In the genomic region with DNA sequence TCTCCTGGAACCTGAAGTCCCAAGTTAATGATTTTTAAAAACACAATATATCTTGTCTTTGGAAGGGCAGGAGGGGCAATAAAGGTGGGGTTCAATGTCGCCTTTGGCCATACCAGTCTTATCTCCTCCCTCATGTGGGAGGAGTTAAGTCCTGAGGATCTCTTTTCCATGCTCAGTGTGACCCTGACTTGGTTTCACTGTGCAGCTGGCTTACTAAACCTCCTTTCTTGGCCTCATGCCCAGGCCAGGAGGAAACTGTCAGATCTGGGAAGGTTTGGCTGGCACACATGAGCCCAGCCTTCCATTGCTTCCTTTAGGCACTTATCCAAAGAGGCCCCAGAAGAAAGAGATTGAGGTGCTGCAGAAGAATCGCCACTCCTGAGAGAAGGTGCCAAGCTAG, we compare ENCODE assay signal across 11 mouse cellular contexts. TPM values are rescaled to one million over a fixed set of nuclear protein-coding genes. Genes with fewer than 3 reads are reported as not detected.
DNase-seq lines count a peak whose midpoint lies in the region; ATAC-seq lines count a peak whose summit lies in the region.
"Had no signal": no experiment of that assay in that cellular context is flagged by ENCODE, and none has a peak within 500 bp of the region (broad histone marks: within the 10 kb centered on the region; RNA-seq: fewer than 3 reads in every experiment).

A gene (plus strand): TSS at position 189 of the 400 bp plus-strand sequence.

- ATAC-seq in granulocyte monocyte progenitor cell, adult 5-6 weeks (replicated peaks; ENCODE audit: poor library complexity, severe bottlenecking), result no peak

- intact Hi-C loops in heart, postnatal 36 days (cut with DNase I), result no loop called here

- 27% methylated on average over 2 of the region's 2 CpGs for WGBS in large intestine, adult 2 months

- DNase-seq in heart, adult 11 months, result peak; percentile 91
- DNase-seq in heart, postnatal 36 days, result no peak
- peak; percentile 22 for DNase-seq in urinary bladder, postnatal 25 days (ENCODE audit: low spot score)
- DNase-seq in urinary bladder, adult 2 months (ENCODE audit: low spot score), result no peak
- DNase-seq in large intestine, adult 2 months (ENCODE audit: low read depth, low spot score), result peak; percentile 95
- no peak for DNase-seq in c-Kit-positive CD71-positive TER-119-positive erythroid progenitor cells, embryonic 14.5 days (ENCODE audit: low spot score)
- no peak for DNase-seq in neural tube, embryonic 10.5 days (ENCODE audit: extremely low spot score, low spot score)

RNA-seq across cellular contexts. Expression of the gene that starts here (rescaled TPM):
- not detected for total RNA-seq in heart, postnatal 36 days (2021)
- polyA plus RNA-seq in urinary bladder, adult 2 months (2012; rRNA removed), result 0.19 and 0.50 TPM in 2 replicates
- polyA plus RNA-seq in large intestine, adult 2 months (2012; rRNA removed), result 138 and 188 TPM in 2 replicates
- not detected in 2 replicates for total RNA-seq in granulocyte monocyte progenitor cell, adult 5-6 weeks (2014; fragmentation: Nextera tagmentation)
- total RNA-seq in granulocyte monocyte progenitor cell, adult 5-6 weeks (2017), result not detected in 2 replicates
- total RNA-seq: gastrocnemius, postnatal 4 days had no signal
- polyA plus RNA-seq: limb, embryonic 12.5 days; neural tube, embryonic 12.5 days had no signal

Comparison
In these comparisons a context has a peak if more than half of its experiments do, and no peak if none do; other contexts are left out.
1. RNA of the gene that starts here (polyA plus RNA-seq): 138 to 188 TPM in large intestine, adult 2 months; 0.19 to 0.50 TPM in urinary bladder, adult 2 months; every median in the first group is over 10 times any median in the second.
2. DNase-seq: peak in heart, adult 11 months (single experiment), urinary bladder, postnatal 25 days (single experiment) and large intestine, adult 2 months (single experiment); none in heart, postnatal 36 days (0 of 2), urinary bladder, adult 2 months (single experiment), c-Kit-positive CD71-positive TER-119-positive erythroid progenitor cells, embryonic 14.5 days (single experiment) and neural tube, embryonic 10.5 days (single experiment).